Mouse (Mus musculus) lung, postnatal 0 days (tissue): Measurements from ENCODE around the gene Tmem104. TPM values are rescaled to one million over a fixed set of nuclear protein-coding genes. Genes with fewer than 3 reads are reported as not detected.

Experiments
- ATAC-seq: fragments of 200-750 bp; cut with Nextera tagmentation; 2 replicates; pipeline ENCODE4 v1.8.0; 2017; ENCODE audit warnings: moderate library complexity
- DNase-seq: peaks from one replicate; pipeline ENCODE4 v3.0.0-alpha.2; 2016; ENCODE audit warnings: low spot score
- H3K27ac ChIP-seq: fragments of 300-500 bp; sonication (generic); 2 replicates; pipeline ENCODE4 v1.5.1; 2014; ENCODE audit warnings: antibody characterized with exemption, mild to moderate bottlenecking, low read length, mixed read lengths
- H3K27me3 ChIP-seq: fragments of 300-500 bp; sonication (generic); replicated peaks from 2 replicates; pipeline ENCODE4 v1.6.1; 2014; ENCODE audit warnings: low read length, mixed read lengths; ENCODE audit not compliant: insufficient read depth
- H3K36me3 ChIP-seq: fragments of 300-500 bp; sonication (generic); 2 replicates; pipeline ENCODE4 v1.6.1; 2014; ENCODE audit warnings: low read length, mixed read lengths; ENCODE audit not compliant: insufficient read depth
- H3K4me1 ChIP-seq: fragments of 300-500 bp; sonication (generic); 2 replicates; pipeline ENCODE4 v1.6.1; 2014; ENCODE audit warnings: antibody characterized with exemption, low read depth, low read length, mixed read lengths; ENCODE audit not compliant: insufficient read depth
- H3K4me2 ChIP-seq: fragments of 300-500 bp; sonication (generic); replicated peaks from 2 replicates; pipeline ENCODE4 v1.6.1; 2014; ENCODE audit warnings: low read depth, mild to moderate bottlenecking, low read length, moderate library complexity, mixed read lengths
- H3K4me3 ChIP-seq: fragments of 300-500 bp; sonication (generic); 2 replicates; pipeline ENCODE4 v1.5.1; 2014; ENCODE audit warnings: low read depth, low read length
- H3K9ac ChIP-seq: fragments of 300-500 bp; sonication (generic); replicated peaks from 2 replicates; pipeline ENCODE4 v1.6.1; 2014; ENCODE audit warnings: low read depth, mild to moderate bottlenecking
- H3K9me3 ChIP-seq: fragments of 300-500 bp; sonication (generic); 2 replicates; pipeline ENCODE4 v1.6.1; 2016; ENCODE audit warnings: low read length, mixed read lengths
- CTCF ChIP-seq: IDR thresholded peaks from 2 replicates; pipeline ENCODE4 v1.5.1; 2016; ENCODE audit warnings: antibody characterized with exemption, mild to moderate bottlenecking
- EP300 ChIP-seq: IDR thresholded peaks from 2 replicates; pipeline ENCODE4 v1.6.1; 2016; ENCODE audit warnings: antibody characterized with exemption, mild to moderate bottlenecking, control low read depth
- WGBS: fragments of 180-500 bp; shearing (Covaris S2); extraction: QIAGEN DNeasy Blood & Tissue Kit; methylation state at CpG from one replicate; pipeline ENCODE4 v1.1.7; 2014; 5-methylcytosine and 5-hydroxymethylcytosine counted together
- polyA plus RNA-seq: library from polyadenylated mRNA; unstranded; fragments of >200 nt; fragmentation: Nextera tagmentation; extraction: Ambion mirVana; gene quantifications from 2 replicates; pipeline ENCODE4 v1.2.1, GENCODE M21; 2015

Gene Tmem104
- polyA plus RNA-seq, 1 experiment from 2014 or later = 9.6 TPM

GRCm38 (mm10) chr11:115179881-115180280, 7.4 kb upstream of the Tmem104 start:
- WGBS = 76% methylated on average over 6 of the region's 6 CpGs
- no peak overlapping the region for H3K4me2 ChIP-seq
- TF ChIP-seq EP300 (no peak), CTCF (no peak)
- no peak overlapping the region for H3K27ac ChIP-seq
- no peaks in the 10 kb centered on the region for H3K9me3 ChIP-seq
- no peak overlapping the region for H3K9ac ChIP-seq
- H3K4me3 ChIP-seq = no peak overlapping the region
- ATAC-seq = no peak
- H3K4me1 ChIP-seq = peaks cover 6% of the 10 kb centered on the region; the same call in 1 of the 2 replicates
- no peaks in the 10 kb centered on the region for H3K27me3 ChIP-seq
- no peak for DNase-seq
- H3K36me3 ChIP-seq = no peaks in the 10 kb centered on the region

- Histone ChIP-seq H3K9ac (no peak overlapping the region), H3K4me2 (no peak overlapping the region), H3K27ac (no peak overlapping the region), H3K36me3 (no peaks in the 10 kb centered on the region), H3K4me3 (no peak overlapping the region), H3K4me1 (peaks cover 6% of the 10 kb centered on the region; the same call in 1 of the 2 replicates), H3K9me3 (no peaks in the 10 kb centered on the region), H3K27me3 (no peaks in the 10 kb centered on the region)
- ATAC-seq = no peak
- 18% methylated on average over 12 of the region's 12 CpGs for WGBS
- peak; percentile 78 for DNase-seq
- TF ChIP-seq EP300 = no peak
- TF ChIP-seq CTCF = peak; percentile 96
Observed at GRCm38 (mm10) chr11:115181913-115182638, 5.2 kb upstream of the Tmem104 start.

- Histone ChIP-seq H3K36me3 (no peaks in the 10 kb centered on the region), H3K27ac (no peak overlapping the region), H3K9me3 (no peaks in the 10 kb centered on the region), H3K4me1 (peaks cover 9% of the 10 kb centered on the region; the same call in 1 of the 2 replicates), H3K27me3 (no peaks in the 10 kb centered on the region), H3K9ac (no peak overlapping the region), H3K4me3 (no peak overlapping the region), H3K4me2 (no peak overlapping the region)
- TF ChIP-seq CTCF (no peak), EP300 (no peak)
- no peak for ATAC-seq
- WGBS = 32% methylated on average over 4 of the region's 4 CpGs
- no peak for DNase-seq
Observed at GRCm38 (mm10) chr11:115184973-115185372, 2.3 kb upstream of the Tmem104 start.

GRCm38 (mm10) chr11:115187693-115188092, 406 bp downstream of the Tmem104 start, which contains the start of gene Nat9:
Nat9 (minus strand) TSS chr11:115187859.
- H3K27ac ChIP-seq = peak within 1 kb of the TSS; percentile 89
- peak; percentile 2; the same call in 1 of the 2 replicates for ATAC-seq
- peak within 1 kb of the TSS; percentile 59 for H3K4me3 ChIP-seq
- peak within 1 kb of the TSS; percentile 63 for H3K9ac ChIP-seq
- 7% methylated on average over 12 of the region's 12 CpGs for WGBS
- DNase-seq = peak; percentile 19
- peaks cover 9% of the 10 kb centered on the region; the same call in 1 of the 2 replicates for H3K4me1 ChIP-seq
- no peaks in the 10 kb centered on the region for H3K27me3 ChIP-seq
- no peaks in the 10 kb centered on the region for H3K36me3 ChIP-seq
- no peaks in the 10 kb centered on the region for H3K9me3 ChIP-seq
- TF ChIP-seq CTCF = no peak
- TF ChIP-seq EP300 = no peak
- H3K4me2 ChIP-seq = peak within 1 kb of the TSS; percentile 95

GRCm38 (mm10) chr11:115188539-115189231, 1.4 kb downstream of the Tmem104 start:
- Histone ChIP-seq H3K9ac (no peak overlapping the region), H3K4me2 (peak overlapping the region; percentile 95), H3K9me3 (no peaks in the 10 kb centered on the region), H3K4me3 (no peak overlapping the region), H3K36me3 (no peaks in the 10 kb centered on the region), H3K27ac (peak overlapping the region; percentile 47; the same call in 1 of the 2 replicates), H3K27me3 (no peaks in the 10 kb centered on the region), H3K4me1 (peaks cover 9% of the 10 kb centered on the region; the same call in 1 of the 2 replicates)
- DNase-seq = peak; percentile 75
- no peak for ATAC-seq
- WGBS = 74% methylated on average over 13 of the region's 13 CpGs
- 0 out of 2 replicates have a peak, but pooled peaks have one; percentile 24 for TF ChIP-seq EP300
- no peak for TF ChIP-seq CTCF

- ATAC-seq = no peak
Observed at GRCm38 (mm10) chr11:115189304-115189703, 2.0 kb downstream of the Tmem104 start.

More at GRCm38 (mm10) chr11:115189304-115189703, 2.0 kb downstream of the Tmem104 start:
- Histone ChIP-seq H3K4me1 (peaks cover 9% of the 10 kb centered on the region; the same call in 1 of the 2 replicates), H3K27ac (peak overlapping the region; percentile 47; the same call in 1 of the 2 replicates), H3K9ac (no peak overlapping the region), H3K27me3 (no peaks in the 10 kb centered on the region), H3K36me3 (no peaks in the 10 kb centered on the region), H3K4me3 (no peak overlapping the region), H3K9me3 (no peaks in the 10 kb centered on the region), H3K4me2 (no peak overlapping the region)
- TF ChIP-seq CTCF (no peak), EP300 (no peak)
- WGBS = 83% methylated on average over 6 of the region's 6 CpGs
- peak; percentile 56 for DNase-seq
